Mouse (Mus musculus) B cell, adult 2 months (primary cell): ENCODE measurements at regions not wholly inside any gene's neighbourhood (a gene's known extent, or its start where the extent isn't known, plus 50 kb on each side); places are given as distances from the start of the nearest gene placed in this dataset.
"Not testable (repeated sequence)": the region's sequence is repeated elsewhere in the genome, so short reads cannot be mapped to it uniquely, and the experiment has no call there.

Experiments
- DNase-seq, 2 experiments: peaks; one replicate each; pipeline ENCODE4 v3.0.0; 2022

GRCm38 (mm10) chrX:166809165-166809564 lies 223.6 kb upstream of the Egfl6 start:
- no peak for DNase-seq

- no peak for DNase-seq
Observed at GRCm38 (mm10) chrX:166808207-166808606, 222.7 kb upstream of the Egfl6 start.

- no peak for DNase-seq
Observed at GRCm38 (mm10) chrX:166805957-166806356, 220.4 kb upstream of the Egfl6 start.

GRCm38 (mm10) chrX:166805480-166805879 lies 220.0 kb upstream of the Egfl6 start:
- no peak for DNase-seq

- peak; percentile 3 to 10 for DNase-seq
Observed at GRCm38 (mm10) chrX:166803246-166803645, 217.7 kb upstream of the Egfl6 start.

- no peak for DNase-seq
Observed at GRCm38 (mm10) chrX:166801017-166801416, 215.5 kb upstream of the Egfl6 start.

- DNase-seq = no peak
Observed at GRCm38 (mm10) chrX:166795651-166796050, 210.1 kb upstream of the Egfl6 start.

- DNase-seq = no peak
Observed at GRCm38 (mm10) chrX:166789031-166789430, 203.5 kb upstream of the Egfl6 start.

GRCm38 (mm10) chrX:166787137-166787536 lies 201.6 kb upstream of the Egfl6 start:
- DNase-seq = not testable (repeated sequence)

- DNase-seq = no peak
Observed at GRCm38 (mm10) chrX:166785615-166786014, 200.1 kb upstream of the Egfl6 start.

- DNase-seq = no peak
Observed at GRCm38 (mm10) chrX:166783377-166783776, 197.9 kb upstream of the Egfl6 start.

- no peak for DNase-seq
Observed at GRCm38 (mm10) chrX:166779334-166780092, 194.0 kb upstream of the Egfl6 start.

GRCm38 (mm10) chrX:166773408-166773854 lies 187.9 kb upstream of the Egfl6 start:
- DNase-seq = no peak

- no peak for DNase-seq
Observed at GRCm38 (mm10) chrX:166766991-166767390, 181.5 kb upstream of the Egfl6 start.

GRCm38 (mm10) chrX:166765647-166766046 lies 180.1 kb upstream of the Egfl6 start:
- DNase-seq = no peak

GRCm38 (mm10) chrX:166762098-166762497 lies 176.6 kb upstream of the Egfl6 start:
- DNase-seq = no peak

GRCm38 (mm10) chrX:166757152-166757551 lies 171.6 kb upstream of the Egfl6 start:
- DNase-seq = no peak

GRCm38 (mm10) chrX:166754967-166755654 lies 169.6 kb upstream of the Egfl6 start:
- DNase-seq = no peak

- no peak for DNase-seq
Observed at GRCm38 (mm10) chrX:166749055-166749679, 163.6 kb upstream of the Egfl6 start.

GRCm38 (mm10) chrX:166731354-166731753 lies 145.8 kb upstream of the Egfl6 start:
- DNase-seq = no peak

GRCm38 (mm10) chrX:166728622-166728928 lies 143.1 kb upstream of the Egfl6 start:
- no peak for DNase-seq

GRCm38 (mm10) chrX:166727823-166728621 lies 142.5 kb upstream of the Egfl6 start:
- no peak for DNase-seq
